Mouse (Mus musculus) myocyte (in vitro differentiated cells): ENCODE measurements around the gene Calcb.

Experiments
- E2F4 ChIP-seq: IDR thresholded peaks from one replicate; pipeline ENCODE4 v1.6.1; 2011; ENCODE audit warnings: mild to moderate bottlenecking, control low read depth, moderate library complexity; ENCODE audit not compliant: insufficient read depth
- MYOG ChIP-seq, 3 experiments: IDR thresholded peaks; one replicate each; pipeline ENCODE4 v1.6.1; 2011; ENCODE audit warnings: control low read depth in 2 of 3, low read depth in 2 of 3, mild to moderate bottlenecking in 2 of 3; ENCODE audit not compliant: insufficient read length in 2 of 3, control insufficient read depth in 1 of 3, insufficient read depth in 1 of 3
- POLR2A ChIP-seq: IDR thresholded peaks from one replicate; pipeline ENCODE4 v1.6.1; 2011; ENCODE audit warnings: low read depth, mild to moderate bottlenecking, control low read depth, moderate library complexity; ENCODE audit not compliant: insufficient read length

GRCm38 (mm10) chr7:114770586-114770985 lies 52.1 kb downstream of the Calcb start:
- no peak for TF ChIP-seq MYOG (IDR thresholded peaks at IDR 0.05; ENCODE audit: control insufficient read depth in 1 of 3, insufficient read depth in 1 of 3, insufficient read length in 2 of 3, low read depth in 2 of 3)
- no peak for TF ChIP-seq POLR2A
- no peak for TF ChIP-seq E2F4
